ENCODE assay signal across 9 mouse cellular contexts in genomic region chr9:42217685-42218084, GRCm38 (mm10). TPM values are rescaled to one million over a fixed set of nuclear protein-coding genes. Genes with fewer than 3 reads are reported as not detected.
DNase-seq lines count a peak whose midpoint lies in the region; ATAC-seq and TF ChIP-seq lines count a peak whose summit lies in the region.
"Had no signal": no experiment of that assay in that cellular context is flagged by ENCODE, and none has a peak within 500 bp of the region (broad histone marks: within the 10 kb centered on the region; RNA-seq: fewer than 3 reads in every experiment).

No protein-coding gene starts in this region.

- WGBS in lung, embryonic 14.5 days = 50% methylated on average over 10 of the region's 10 CpGs
- whole genome bisulfite sequencing in hindbrain, embryonic 14.5 days = 78% methylated on average over 10 of the region's 10 CpGs

- no peaks in the 10 kb centered on the region for H3K36me3 ChIP-seq in lung, embryonic 14.5 days (ENCODE audit: insufficient read depth)
- no peaks in the 10 kb centered on the region for H3K36me3 ChIP-seq in hindbrain, embryonic 14.5 days (replicated peaks; ENCODE audit: control insufficient read depth, insufficient read depth)
- H3K36me3 ChIP-seq: heart, embryonic 15.5 days; midbrain, embryonic 12.5 days had no signal

- H3K4me3 ChIP-seq in gastrocnemius, adult 2 months = peak overlapping the region; percentile 36
- no peak overlapping the region for H3K4me3 ChIP-seq in lung, embryonic 14.5 days (ENCODE audit: low read depth, low read length)
- no peak overlapping the region for H3K4me3 ChIP-seq in hindbrain, embryonic 14.5 days (replicated peaks; ENCODE audit: low read length)
- H3K4me3 ChIP-seq: heart, embryonic 15.5 days; midbrain, embryonic 12.5 days had no signal

- H3K27ac ChIP-seq in gastrocnemius, adult 2 months = peak overlapping the region; percentile 77
- H3K27ac ChIP-seq in lung, embryonic 14.5 days (ENCODE audit: low read depth) = peak overlapping the region; percentile 52; the same call in 1 of the 2 replicates
- H3K27ac ChIP-seq in hindbrain, embryonic 14.5 days = no peak overlapping the region
- H3K27ac ChIP-seq: heart, embryonic 15.5 days; midbrain, embryonic 12.5 days had no signal

- peak; percentile 96 for ATAC-seq in lung, embryonic 14.5 days (ENCODE audit: insufficient read depth)
- no peak for ATAC-seq in hindbrain, embryonic 14.5 days (ENCODE audit: low FRiP score)

- H3K27me3 ChIP-seq in lung, embryonic 14.5 days (ENCODE audit: insufficient read depth, low read length) = no peaks in the 10 kb centered on the region
- H3K27me3 ChIP-seq in hindbrain, embryonic 14.5 days (ENCODE audit: control insufficient read depth, insufficient read depth, low read length) = no peaks in the 10 kb centered on the region
- H3K27me3 ChIP-seq: midbrain, embryonic 12.5 days had no signal

- no peaks in the 10 kb centered on the region for H3K9me3 ChIP-seq in lung, embryonic 14.5 days (ENCODE audit: low read depth, low read length)
- no peaks in the 10 kb centered on the region for H3K9me3 ChIP-seq in hindbrain, embryonic 14.5 days (ENCODE audit: control insufficient read depth, low read length)
- H3K9me3 ChIP-seq: heart, embryonic 15.5 days; midbrain, embryonic 12.5 days had no signal

- H3K4me1 ChIP-seq in lung, embryonic 14.5 days (ENCODE audit: insufficient read depth) = peaks cover 7% of the 10 kb centered on the region; the same call in 1 of the 2 replicates
- H3K4me1 ChIP-seq in hindbrain, embryonic 14.5 days (replicated peaks; ENCODE audit: control insufficient read depth, insufficient read depth, low read length) = peaks cover 10% of the 10 kb centered on the region; the same call in 1 of the 2 replicates
- H3K4me1 ChIP-seq: heart, embryonic 15.5 days; midbrain, embryonic 12.5 days had no signal

- TF ChIP-seq CTCF in gastrocnemius, adult 2 months (IDR thresholded peaks at IDR 0.05) = peak; percentile 18; the same call in 1 of the 2 replicates
- no peak for TF ChIP-seq CTCF in lung, embryonic 14.5 days (IDR thresholded peaks at IDR 0.05; ENCODE audit: low read depth)

- DNase-seq in right cerebral cortex, postnatal 10 days (ENCODE audit: low spot score in 2 of 2) = peak; percentile 36 to 43
- no peak for DNase-seq in right cerebral cortex, postnatal 25 days
- peak; percentile 92 for DNase-seq in gastrocnemius, adult 2 months
- peak; percentile 89 for DNase-seq in lung, embryonic 14.5 days
- peak; percentile 57 to 88 for DNase-seq in urinary bladder, postnatal 36 days (ENCODE audit: low spot score in 2 of 2)
- DNase-seq in hindbrain, embryonic 14.5 days (ENCODE audit: low spot score) = no peak
- DNase-seq in spleen, postnatal 4 days (ENCODE audit: low spot score in 2 of 2) = no peak

- no peak overlapping the region for H3K4me2 ChIP-seq in lung, embryonic 14.5 days
- H3K4me2 ChIP-seq in hindbrain, embryonic 14.5 days (replicated peaks) = no peak overlapping the region
- H3K4me2 ChIP-seq: heart, embryonic 15.5 days; midbrain, embryonic 12.5 days had no signal

- intact Hi-C loops in gastrocnemius, adult 2 months (cut with DNase I) = no loop called here

- no peak overlapping the region for H3K9ac ChIP-seq in lung, embryonic 14.5 days
- H3K9ac ChIP-seq in hindbrain, embryonic 14.5 days = no peak overlapping the region
- H3K9ac ChIP-seq: heart, embryonic 15.5 days; midbrain, embryonic 12.5 days had no signal

RNA-seq across cellular contexts. Expression of gene Sc5d, which starts 46.4 kb away (rescaled TPM):
- total RNA-seq in gastrocnemius, adult 2 months (2021) = 10 to 100 TPM; 21.0 to 22.9 TPM
- polyA plus RNA-seq in lung, embryonic 14.5 days (2014; fragmentation: Nextera tagmentation; extraction: Ambion mirVana) = 40.0 and 47.8 TPM in 2 replicates
- polyA plus RNA-seq in hindbrain, embryonic 14.5 days (2014; fragmentation: Nextera tagmentation; extraction: Ambion mirVana) = 88.1 and 89.3 TPM in 2 replicates

Comparison
In these comparisons a context has a peak if more than half of its experiments do, and no peak if none do; other contexts are left out.
1. DNase-seq: peak in right cerebral cortex, postnatal 10 days (2 of 2), gastrocnemius, adult 2 months (single experiment), lung, embryonic 14.5 days (single experiment) and urinary bladder, postnatal 36 days (2 of 2); none in right cerebral cortex, postnatal 25 days (single experiment), hindbrain, embryonic 14.5 days (single experiment) and spleen, postnatal 4 days (0 of 2).